Mouse (Mus musculus) ovary, postnatal 10 days (tissue): ENCODE data around the gene Gm13420.
A peak's percentile ranks its signal among the peaks of the same experiment; 100 is the strongest.
"Not testable (repeated sequence)": the region's sequence is repeated elsewhere in the genome, so short reads cannot be mapped to it uniquely, and the experiment has no call there.

Experiments used
- DNase-seq: peaks from one replicate; pipeline ENCODE4 v3.0.0; 2022; ENCODE audit warnings: low spot score

The Gm13420 gene

DNA sequence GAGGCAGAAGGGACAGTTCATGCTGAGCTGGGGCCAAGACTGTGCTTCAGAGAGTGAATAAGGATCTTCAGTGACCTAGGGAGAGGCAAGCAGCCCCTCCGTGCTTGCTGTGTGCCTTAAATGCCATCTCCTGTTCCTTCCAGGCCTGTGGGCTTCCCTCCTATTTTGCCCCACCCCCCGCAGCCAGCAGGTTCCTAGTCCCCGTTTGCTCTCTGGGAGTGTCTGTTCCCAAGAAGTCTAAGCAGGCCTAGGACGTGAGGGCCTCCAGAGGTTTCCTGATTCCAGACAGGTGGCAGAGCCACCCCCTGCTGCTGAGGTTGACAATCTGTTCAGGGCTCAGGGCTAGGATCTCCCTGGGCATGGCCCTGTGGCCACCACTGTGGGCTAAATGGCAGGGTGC lies 12.7 kb downstream of the Gm13420 start:
- DNase-seq, result no peak

DNA sequence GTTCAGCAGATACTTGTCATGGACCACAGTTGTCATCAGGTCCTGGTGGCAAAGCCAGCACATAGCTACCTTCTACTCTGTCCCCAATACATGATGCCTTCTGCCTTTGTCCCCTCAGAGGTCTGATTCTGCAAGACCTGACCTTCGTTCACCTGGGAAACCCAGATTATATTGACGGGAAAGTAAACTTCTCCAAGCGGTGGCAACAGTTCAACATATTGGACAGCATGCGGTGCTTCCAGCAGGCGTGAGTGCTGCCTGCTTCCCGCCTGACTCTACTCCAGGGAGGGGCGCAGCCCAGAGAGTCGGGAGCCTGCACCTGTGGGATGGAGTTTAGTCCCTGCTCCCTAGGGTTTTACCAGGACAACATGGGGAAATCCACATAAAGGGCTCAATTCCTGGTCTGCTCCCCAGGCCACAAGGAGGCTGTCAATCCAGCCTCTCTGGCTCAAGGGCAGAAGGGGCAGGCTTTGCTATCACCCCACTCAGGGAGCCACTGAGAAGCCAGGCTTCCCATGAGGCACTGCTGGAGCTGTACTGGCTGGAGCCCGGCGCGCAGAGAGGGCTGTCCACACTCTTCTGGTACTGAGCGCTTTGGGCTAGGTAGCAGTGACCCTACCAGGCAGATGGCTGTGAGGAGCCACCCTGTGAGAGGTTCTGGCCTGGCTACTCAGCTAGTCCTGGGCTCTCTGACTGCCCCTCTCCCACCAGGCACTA lies 14.1 kb downstream of the Gm13420 start:
- DNase-seq, result no peak

DNA sequence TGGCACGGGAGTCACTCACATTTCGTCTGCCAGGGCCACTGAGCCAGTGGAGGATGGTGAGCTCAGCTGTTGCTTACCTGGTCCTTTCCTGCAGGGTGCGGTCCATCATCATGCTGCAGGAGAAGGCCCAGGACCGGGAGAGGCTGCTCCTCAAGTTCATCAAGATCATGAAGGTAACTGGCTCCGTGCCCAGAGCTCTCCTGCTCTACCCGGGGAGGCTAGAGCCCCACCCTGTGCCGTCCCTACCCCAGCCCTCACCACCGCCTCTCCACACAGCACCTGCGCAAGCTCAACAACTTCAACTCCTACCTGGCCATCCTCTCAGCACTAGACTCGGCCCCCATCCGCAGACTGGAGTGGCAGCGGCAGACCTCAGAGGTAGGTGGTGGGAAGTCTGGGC lies 15.8 kb downstream of the Gm13420 start:
- no peak for DNase-seq

DNA sequence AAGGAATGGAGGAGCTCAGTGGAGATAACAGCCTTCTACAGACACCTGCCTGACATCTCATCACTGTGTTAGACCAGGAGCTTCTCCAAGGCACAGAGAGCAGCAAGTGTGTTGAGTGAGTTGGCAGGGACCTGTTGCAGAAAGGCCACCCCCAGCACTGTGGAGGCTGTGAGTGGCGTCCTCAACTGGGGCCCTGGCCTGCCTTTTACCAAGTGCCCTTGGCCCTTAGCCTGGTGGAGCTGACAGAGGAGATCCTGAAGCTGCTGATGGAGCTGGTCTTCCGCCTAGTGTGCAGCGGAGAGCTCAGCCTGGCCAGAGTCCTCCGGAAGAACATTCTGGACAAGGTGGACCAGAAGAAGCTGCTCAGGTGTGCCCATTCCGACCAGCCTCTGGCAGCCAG lies 18.1 kb downstream of the Gm13420 start:
- DNase-seq, result no peak

DNA sequence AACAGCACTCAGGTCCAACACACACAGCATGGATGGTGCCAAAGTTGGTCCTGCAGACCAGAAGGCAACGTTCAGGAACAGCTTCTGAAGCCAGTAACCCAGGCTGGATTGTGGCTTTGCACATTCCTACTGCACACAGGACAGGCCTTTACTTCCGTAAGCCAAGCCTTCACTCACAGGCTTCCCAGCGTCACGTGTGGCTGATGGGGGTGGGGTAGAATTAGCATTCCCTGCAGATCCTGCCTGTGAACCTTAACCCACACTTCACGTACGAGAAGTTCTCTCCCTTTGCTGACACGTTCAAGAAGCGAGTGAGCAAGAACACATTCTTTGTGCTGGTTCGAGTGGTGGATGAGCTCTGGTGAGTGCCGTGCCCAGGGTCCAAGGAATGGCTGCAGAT lies 18.9 kb downstream of the Gm13420 start:
- no peak for DNase-seq

DNA sequence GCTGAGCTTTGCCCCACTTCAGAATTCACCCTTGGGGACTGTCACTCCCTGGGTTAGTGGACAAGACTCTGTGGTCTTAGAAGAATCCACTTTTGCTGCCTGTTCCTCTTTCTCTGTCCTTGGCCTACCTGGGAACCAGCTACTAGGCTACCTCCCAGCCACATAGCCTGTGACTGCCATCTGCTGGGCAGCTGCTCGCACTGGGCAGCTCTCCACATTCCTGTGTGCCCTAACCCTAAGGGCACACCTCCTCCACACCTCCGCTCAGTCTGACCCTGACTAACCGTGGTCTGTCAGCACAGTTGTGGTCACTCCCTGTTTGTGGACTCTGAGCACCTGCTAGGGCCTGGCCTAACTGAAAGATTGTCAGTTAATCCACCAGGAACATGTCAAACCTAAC lies 19.9 kb downstream of the Gm13420 start:
- DNase-seq, result no peak

DNA sequence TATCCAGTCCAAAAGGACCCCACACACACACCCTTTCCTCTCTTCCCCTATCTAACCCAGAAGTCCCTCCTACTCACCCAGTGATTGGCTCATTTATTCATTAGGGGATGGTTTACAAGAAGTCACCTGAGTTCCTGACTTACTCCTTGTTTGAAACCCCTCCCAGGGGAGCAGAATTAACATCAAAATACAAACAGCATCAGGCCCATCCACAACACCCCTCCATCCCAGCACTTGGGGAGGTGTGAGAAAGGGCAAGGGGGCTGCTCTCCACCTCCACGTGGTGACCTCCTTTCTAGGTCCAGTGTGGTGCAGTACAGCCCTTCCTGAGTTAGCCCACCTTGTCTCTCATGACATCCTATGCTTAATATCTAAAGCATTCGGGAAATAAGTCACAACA lies 22.0 kb downstream of the Gm13420 start:
- no peak for DNase-seq

DNA sequence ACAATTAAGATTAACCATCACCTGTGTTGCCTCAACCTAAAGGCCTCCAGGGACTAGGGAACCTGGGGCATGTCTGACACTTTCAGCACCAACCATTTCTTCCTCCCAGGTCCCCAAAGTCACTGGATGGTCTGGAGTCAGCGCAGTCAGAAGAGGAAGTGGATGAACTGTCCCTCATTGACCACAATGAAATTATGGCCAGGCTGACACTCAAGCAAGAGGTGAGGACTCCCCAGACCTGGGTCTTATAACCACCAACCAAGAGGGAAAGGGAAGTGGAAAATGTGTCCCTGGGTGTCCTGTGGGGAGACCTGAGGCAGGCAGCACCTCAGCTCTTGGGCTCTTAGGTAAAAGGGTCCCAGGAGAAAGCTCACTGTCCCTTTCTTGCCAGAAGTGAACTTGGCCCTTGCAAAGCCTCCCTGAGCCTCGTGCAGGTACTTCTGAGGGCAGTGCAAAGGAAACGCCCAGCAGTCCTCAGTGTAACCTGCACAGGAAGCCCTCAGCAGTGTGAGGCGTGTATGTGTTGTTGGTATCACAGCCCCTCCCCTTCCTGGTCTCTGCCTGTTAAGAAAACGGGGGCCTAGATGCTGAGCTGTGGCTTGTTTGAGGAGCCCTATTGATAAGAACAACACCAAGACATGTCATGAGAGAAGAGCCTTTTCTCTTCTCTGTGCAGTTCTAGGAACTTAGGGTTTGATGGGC lies 26.7 kb downstream of the Gm13420 start:
- no peak for DNase-seq

DNA sequence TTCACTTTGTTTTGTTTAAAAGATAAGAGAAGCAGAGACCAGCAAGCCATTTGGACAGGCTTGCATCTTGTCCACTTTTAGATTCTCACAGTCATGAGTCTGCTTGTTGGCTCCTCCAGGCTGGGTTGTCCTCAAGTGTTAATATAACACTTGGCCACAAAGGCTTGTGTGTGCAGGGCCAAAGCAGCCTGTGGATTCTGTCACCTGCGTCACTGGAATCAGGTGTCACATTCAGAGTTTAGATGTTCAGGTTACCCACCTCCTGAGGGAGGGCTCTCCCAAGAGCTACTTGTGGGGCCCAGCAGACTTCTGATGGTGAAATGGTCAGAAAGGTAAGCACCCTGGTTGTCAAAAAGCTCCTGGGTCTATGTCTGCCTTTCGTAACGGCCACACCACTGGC lies 28.4 kb downstream of the Gm13420 start:
- no peak for DNase-seq

DNA sequence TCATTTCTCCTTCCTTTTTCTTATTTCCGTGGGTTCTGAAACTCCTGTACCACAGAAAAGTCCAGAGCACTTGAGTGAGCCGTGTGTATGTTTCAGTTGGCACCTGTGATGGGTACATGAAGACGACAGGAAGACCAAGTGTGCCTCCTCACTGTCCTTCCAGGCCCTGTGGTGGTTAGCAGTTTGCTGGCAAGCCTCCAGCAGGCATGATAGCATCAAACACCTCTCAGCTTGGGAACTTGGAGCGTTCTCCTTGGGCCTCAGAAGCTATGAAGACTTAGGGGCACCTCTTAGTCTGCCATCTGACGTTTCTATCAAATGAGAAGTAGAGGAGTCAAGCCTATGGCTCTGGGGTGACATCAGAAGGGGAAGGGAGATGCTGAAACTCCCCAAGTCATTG lies 32.9 kb downstream of the Gm13420 start:
- no peak for DNase-seq

DNA sequence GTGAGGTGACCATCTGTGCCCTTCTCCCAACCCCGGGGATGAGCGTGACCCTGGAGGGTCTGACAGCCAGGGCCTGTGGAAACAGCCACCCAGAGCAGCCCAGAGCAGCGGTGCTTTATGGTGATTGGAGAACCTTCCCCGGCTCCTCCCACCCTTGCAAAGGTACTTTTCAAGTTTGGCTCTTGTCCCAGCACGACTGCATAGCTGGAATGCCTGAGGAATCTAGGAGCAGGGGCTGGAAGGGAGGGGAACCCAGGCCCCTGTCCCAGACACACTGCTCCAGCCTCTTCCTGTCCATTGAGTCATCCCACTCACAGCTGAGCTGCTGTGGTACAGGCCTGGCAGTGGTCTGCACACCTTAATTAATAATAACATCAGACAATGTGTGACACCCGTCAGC lies 34.8 kb downstream of the Gm13420 start:
- peak; percentile 10 for DNase-seq

DNA sequence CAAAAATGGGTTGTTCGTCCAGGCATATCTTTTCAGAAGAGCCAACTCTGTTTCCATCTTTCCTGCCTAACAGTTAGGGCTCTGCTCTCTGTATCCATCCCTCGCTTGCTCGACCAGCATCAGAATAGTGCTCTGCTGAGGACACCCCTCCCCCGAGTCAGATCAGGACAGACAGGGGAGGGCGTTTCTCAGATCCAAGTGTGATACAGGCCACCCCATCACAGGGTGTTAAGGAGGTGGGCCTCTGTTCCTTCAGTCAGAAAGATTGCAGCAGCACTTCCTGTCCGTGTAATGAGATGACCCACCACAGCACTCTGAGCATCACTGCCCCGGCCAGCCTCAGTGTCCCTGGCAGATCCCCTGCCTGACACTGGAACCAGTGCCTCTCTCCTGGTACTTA lies 35.3 kb downstream of the Gm13420 start:
- no peak for DNase-seq

DNA sequence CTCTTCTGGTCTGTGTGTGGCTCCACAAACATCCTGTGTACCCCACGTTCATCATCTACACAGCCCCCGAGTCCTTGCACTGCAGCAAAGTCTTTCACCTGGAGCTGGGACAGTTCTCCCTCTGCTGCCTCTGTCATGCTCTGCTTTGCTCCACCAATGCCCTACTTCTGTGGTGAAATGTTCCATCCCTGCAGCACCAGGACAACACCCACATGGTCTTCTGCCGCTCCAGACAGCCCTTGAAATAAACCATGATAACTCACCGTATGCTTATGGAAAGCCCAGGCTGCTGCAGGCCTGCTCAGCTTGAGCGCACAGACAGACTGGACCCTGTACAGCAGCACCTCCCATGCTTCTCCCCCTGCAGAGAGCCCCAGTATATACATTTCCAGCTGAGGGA lies 37.4 kb downstream of the Gm13420 start:
- no peak for DNase-seq

DNA sequence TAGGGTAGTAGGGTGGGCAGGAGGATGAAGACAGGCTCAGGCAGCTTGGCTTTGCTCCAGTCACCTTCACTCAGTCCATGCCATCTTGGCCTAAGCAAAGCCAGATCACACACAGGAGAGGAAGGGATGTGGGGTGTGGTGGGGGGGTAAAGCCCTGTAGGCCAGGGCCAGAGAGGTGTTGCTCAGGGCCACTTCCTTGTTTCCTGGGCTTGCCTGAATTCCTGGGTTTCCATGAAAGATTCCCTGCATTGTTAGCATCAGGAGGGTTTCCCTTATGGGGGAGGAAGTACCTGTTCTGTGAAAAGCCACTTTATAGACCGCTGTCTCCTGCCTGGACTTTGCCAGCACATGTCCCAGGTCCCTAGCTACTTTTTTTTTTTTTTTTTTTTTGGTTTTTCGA lies 38.0 kb downstream of the Gm13420 start:
- no peak for DNase-seq

DNA sequence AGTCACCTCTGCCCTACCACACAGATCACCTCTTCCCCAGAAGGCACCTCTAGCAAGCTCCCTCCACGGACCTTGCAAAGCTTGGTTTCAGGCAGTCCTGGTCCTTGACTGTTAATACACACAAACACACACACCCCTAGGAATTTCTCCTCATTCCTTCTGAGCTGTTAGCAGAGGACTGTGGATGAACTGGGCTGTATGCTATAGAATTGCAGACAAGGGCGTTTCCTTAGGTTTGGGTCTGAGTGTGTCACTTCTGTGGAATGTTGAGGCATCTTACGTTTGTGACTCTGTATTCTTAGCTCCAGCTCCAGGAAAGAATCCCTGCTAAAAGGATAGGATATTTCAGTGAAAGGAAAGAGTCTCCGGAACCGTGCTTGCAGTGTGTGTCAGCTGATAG lies 39.6 kb downstream of the Gm13420 start:
- no peak for DNase-seq

DNA sequence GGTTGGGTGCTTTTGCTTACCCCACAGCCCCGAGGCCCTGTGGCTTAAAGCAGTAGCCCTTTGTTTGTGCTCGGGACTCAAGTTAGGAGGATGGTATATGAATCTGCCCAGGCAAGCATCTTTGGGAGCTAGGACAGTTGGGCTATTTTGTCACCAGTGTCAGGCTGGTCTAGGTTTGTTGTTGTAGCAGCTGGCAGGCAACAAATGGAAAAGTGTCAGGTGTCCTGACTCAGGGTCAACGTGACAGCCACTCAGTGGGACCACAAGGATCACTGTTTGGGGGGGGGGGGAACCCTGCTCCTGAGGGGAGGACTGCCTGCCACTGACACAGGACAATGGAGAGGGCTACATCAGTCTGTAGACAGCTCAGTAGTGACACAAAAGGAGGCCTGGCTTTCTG lies 40.4 kb downstream of the Gm13420 start:
- DNase-seq, result no peak

DNA sequence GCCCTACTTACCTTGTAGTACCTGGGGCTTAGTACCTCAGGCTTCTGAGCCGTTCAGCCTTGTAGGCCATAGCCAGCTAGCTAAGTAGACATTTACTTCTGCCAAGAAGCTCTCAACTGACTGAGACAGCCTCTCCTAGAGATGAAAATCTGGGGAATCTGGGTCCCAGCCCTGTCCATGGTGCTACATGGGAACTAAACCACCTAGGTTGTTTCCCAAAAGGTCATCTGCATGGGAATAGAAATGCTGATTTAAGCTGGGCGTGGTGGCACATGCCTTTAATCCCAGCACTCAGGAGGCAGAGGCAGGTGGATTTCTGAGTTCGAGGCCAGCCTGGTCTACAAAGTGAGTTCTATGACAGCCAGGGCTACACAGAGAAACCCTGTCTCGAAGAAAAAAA lies 43.3 kb downstream of the Gm13420 start:
- not testable (repeated sequence) for DNase-seq

DNA sequence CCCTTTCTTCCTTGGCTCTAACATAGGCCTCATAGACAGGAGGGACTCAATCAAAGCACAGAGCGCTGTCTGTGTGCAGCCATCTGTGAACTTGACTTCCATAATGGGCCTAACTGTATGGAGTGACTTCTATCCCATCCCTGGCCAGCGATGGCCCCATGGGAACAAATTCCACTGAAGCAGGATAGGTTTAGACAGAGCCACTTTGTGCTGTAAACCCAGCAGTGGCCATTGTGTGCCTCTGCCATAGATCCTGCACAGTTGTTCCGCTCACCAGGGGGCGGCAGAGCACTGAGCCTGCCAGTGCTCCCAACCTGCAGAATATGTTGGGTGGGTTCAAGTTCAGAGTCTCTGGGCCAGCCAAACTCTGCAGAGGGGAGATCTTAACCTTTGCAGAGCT lies 43.8 kb downstream of the Gm13420 start:
- no peak for DNase-seq

DNA sequence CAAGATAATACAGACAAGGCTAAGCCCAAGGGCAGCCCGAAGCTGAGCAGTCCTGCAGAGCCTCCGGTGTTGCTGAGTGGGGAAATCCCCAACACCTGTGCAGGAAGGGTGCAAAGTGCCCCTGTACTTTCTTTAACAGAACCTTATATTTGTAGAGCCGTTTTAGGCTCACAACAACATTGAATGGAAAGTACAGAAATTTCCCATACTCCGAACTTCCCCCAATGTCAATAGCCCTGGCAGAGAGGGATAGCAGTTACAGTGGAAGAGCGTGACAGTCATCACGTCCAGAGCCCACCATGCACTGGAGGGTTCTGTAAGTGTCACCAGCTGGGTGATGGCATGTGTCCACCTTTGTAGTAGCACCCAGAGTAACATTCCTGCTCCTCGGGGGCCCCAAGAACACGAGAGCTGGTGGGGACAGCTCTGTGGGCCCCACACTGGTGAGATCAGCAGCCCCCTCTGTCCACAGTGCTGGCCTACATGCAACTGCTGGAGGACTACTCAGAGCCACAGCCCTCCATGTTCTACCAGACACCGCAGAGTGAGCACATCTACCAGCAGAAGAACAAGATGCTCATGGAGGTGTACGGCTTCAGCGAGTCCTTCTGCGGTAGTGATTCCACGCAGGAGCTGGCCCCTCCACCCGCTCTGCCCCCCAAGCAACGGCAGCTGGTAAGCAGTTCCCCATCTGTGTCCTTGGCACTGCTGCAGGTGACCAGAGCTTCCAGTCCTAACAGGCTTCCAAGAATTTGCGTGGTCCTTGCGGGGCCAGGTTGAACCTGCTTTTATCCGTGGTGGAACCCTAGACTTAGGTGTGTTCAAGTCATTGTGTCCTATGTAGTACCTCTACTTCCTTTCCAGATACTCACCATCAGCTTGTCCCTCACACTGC lies 44.5 kb downstream of the Gm13420 start:
- DNase-seq, result no peak

DNA sequence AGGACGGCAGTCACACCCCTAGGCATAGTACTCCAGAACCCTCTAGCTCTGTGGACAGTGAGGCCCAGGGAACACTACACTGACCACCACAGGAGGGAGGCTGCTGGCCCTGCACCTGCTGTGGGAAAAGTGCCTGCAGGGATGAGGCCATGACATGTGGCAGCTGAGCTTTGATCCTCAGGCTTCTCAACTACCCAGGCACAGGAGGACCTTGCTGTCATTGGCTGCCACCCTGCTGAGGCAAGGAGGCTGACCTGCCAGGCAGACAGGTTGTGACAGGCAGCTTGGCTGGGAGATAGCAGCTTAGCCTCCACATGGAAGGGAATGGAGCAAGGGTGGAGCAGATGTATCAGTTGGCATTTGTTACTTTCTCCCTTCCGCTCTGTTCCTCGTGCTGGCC lies 46.0 kb downstream of the Gm13420 start:
- DNase-seq, result no peak

DNA sequence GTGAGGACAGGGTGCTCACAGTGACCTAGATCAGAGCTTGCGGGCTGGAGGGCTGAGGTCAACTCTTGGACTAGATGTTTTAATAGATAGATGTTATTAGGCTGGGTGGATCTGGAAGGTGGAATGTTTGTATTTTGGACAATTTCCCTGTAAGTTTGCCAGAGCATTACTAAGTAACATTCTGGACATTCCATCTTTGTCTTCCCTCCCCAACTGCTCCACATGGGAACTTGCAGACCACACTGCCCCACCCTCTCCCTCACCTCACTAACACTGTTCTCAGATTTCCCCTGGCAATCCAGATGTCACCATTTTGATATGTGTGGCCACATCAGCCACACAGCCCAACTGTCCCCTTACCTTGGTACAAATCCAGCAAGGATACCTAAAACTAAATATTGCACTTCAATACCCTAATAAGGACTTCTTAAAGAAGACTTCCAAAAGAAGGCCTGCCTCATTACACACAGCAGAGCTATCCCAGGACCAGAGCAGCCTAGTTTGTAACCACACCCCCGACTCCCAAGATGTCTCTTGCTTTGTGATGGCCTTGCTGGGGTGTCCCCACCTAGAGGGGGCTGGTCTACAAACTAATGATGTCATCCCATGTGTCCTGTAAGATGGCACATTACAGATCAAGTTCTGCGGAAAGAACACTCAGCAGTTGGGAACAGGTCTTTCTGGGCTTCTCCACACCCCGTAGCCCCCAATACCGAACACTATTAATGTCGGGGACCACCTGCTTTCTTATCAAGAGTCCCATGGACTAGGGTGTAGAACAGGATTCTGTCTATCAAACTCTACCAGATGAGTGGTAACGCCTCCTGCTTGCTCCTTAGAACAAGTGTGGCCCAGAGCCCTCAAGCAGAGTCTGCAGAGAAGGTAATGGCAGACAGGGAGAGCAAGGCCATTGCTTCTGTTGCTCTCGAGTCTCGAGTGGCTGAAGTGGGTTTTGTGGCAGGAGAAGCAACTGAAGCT lies 48.1 kb downstream of the Gm13420 start:
- no peak for DNase-seq

DNA sequence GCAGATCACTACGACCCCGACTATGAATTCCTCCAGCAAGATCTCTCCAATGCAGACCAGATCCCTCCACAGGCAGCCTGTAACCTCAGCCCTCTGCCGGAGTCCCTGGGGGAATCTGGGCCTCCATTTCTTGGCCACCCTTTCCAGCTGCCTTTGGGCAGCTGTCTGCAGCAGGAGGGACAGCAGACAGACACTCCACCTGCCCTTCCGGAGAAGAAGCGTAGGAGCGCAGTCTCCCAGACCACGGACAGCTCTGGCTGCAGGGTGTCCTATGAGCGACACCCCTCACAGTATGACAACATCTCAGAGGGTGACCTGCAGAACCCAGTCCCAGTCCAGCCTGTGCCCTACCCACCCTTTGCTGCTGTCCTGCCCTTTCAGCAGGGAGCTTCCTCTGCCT lies 49.3 kb downstream of the Gm13420 start:
- DNase-seq, result no peak
